Mouse (Mus musculus) bone marrow, adult 2 months (tissue): ENCODE data around the gene Helz. TPM values are rescaled to one million over a fixed set of nuclear protein-coding genes. Genes with fewer than 3 reads are reported as not detected.
A peak's percentile ranks its signal among the peaks of the same experiment; 100 is the strongest.
"Not testable (repeated sequence)": the region's sequence is repeated elsewhere in the genome, so short reads cannot be mapped to it uniquely, and the experiment has no call there.

ENCODE experiments used
- H3K27ac ChIP-seq: fragments of 200-500 bp; 2 replicates; pipeline ENCODE4 v1.5.1; 2012; ENCODE audit warnings: low read depth, mild to moderate bottlenecking, control low read depth, inconsistent platforms, low read length; ENCODE audit not compliant: control insufficient read depth, poor library complexity, insufficient read depth
- H3K4me1 ChIP-seq: fragments of 200-500 bp; 2 replicates; pipeline ENCODE4 v1.6.1; 2011; ENCODE audit warnings: low read length; ENCODE audit not compliant: control insufficient read depth, insufficient read depth
- H3K4me3 ChIP-seq: fragments of 200-500 bp; replicated peaks from 2 replicates; pipeline ENCODE3; 2011; ENCODE audit warnings: mild to moderate bottlenecking, low read depth, low read length, control low read depth; ENCODE audit not compliant: control insufficient read depth
- CTCF ChIP-seq: fragments of 200-500 bp; IDR thresholded peaks from 2 replicates; pipeline ENCODE4 v1.5.1; 2011; ENCODE audit warnings: low read length, control low read depth; ENCODE audit not compliant: control insufficient read depth, insufficient read depth
- POLR2A ChIP-seq: fragments of 200-500 bp; IDR thresholded peaks from 2 replicates; pipeline ENCODE4 v1.6.1; 2011; ENCODE audit warnings: low read depth, mild to moderate bottlenecking, control low read depth, low read length, borderline replicate concordance; ENCODE audit not compliant: control insufficient read depth
- WGBS: fragments of 180-500 bp; shearing (Covaris S2); methylation state at CpG from one replicate; pipeline ENCODE4 v1.1.7; 2018; 5-methylcytosine and 5-hydroxymethylcytosine counted together
- polyA plus RNA-seq: library from polyadenylated mRNA; stranded (reverse); fragments of >200 nt; gene quantifications from 2 replicates; pipeline ENCODE4 v1.2.4, GENCODE M21; 2011; ENCODE audit warnings: low replicate concordance; ENCODE audit not compliant: missing spikeins, insufficient read depth, insufficient read length

The Helz gene
- polyA plus RNA-seq, 1 experiment: 25.7 TPM

GRCm38 (mm10) chr11:107538994-107539393 lies 8.7 kb upstream of the Helz start:
- Histone ChIP-seq H3K4me1 (no peaks in the 10 kb centered on the region), H3K4me3 (no peak overlapping the region), H3K27ac (no peak overlapping the region)
- TF ChIP-seq POLR2A (no peak), CTCF (no peak)
- 73% methylated on average over 4 of the region's 4 CpGs for WGBS

- no peak overlapping the region for H3K4me3 ChIP-seq
- 28% methylated on average over 1 of the region's 1 CpGs for WGBS
- H3K4me1 ChIP-seq: no peaks in the 10 kb centered on the region
- H3K27ac ChIP-seq: no peak overlapping the region
- TF ChIP-seq POLR2A (no peak), CTCF (no peak)
These were observed 7.4 kb upstream of the Helz start for GRCm38 (mm10) chr11:107540339-107540738.

DNA sequence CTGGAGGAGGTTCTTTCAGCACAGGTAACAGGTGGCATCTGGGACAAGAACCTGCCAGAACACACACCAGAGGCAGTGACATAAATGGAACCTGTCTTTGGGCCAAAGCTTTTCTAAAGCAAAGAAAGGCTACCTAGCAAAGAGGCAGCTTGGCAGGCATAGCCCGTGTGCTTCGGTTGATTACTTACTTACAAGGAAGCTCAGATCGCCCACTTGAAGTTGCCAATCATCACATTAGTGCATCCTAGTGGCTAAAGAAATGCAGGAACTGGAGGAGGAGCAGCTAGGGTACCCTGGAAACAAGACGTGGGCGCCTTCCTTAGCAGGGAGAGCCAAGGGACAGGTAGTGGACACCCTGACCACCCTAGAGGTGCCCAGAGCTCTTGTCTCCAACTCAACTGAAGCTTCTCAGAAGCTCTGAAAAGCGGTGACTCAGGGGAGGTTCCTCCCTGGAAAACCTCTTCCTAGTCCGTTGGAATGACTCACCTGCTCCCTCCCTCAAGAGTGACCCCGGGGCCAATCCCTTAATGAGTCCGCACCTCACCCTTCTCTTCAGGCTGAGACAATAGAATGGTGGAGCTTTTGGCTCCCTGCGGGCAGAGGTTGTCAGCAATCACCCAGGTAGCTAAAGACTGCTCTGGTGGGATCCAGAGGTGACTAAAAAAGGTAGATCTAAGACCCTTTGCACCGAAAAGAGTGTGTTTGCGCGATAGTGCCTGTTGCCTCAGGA lies 1.8 kb upstream of the Helz start:
- TF ChIP-seq POLR2A: no peak
- TF ChIP-seq CTCF: no peak
- H3K4me3 ChIP-seq: no peak overlapping the region
- WGBS: 72% methylated on average over 13 of the region's 13 CpGs
- no peaks in the 10 kb centered on the region for H3K4me1 ChIP-seq
- H3K27ac ChIP-seq: no peak overlapping the region

DNA sequence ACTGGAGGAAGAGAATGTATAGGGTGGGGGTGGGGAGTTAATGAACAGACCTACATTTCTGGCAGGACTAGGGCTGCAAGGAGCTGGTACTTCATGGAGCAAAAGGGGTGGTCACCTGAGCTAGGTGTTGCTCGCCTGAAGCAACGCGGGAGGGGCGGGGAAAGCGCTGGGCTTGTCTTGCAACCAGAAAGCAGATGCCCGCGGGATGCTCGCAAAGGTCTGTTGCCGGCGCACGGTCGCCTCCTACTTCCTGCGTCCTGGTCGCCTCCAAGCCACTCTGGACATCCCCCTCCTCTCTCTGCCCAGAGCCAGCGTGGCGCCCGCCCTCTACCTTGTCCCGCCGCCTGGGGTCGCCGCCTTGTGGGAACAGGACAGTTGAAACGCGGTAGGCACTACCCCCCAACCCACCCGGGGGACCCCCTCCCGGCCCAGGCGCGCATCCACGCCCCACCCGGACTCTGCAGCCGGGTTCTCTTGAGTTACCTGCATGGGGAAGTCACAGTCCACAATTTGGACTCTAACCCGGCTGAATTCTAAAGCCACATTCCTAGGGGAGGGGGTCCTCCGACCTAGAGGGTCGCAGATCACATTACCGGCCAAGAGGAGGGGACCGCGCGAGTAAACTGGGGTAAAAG lies 946 bp upstream of the Helz start:
- H3K27ac ChIP-seq: no peak overlapping the region
- WGBS: under 1% methylated on average over 37 of the region's 37 CpGs

GRCm38 (mm10) chr11:107548204-107548975 lies 660 bp downstream of the Helz start:
- WGBS: 5% methylated on average over 39 of the region's 39 CpGs
- TF ChIP-seq CTCF: no peak
- TF ChIP-seq POLR2A: no peak
- peak overlapping the region; percentile 75 for H3K4me3 ChIP-seq
- H3K27ac ChIP-seq: peak overlapping the region; percentile 59
- H3K4me1 ChIP-seq: no peaks in the 10 kb centered on the region

More for the DNA sequence above, 946 bp upstream of the Helz start:
- Histone ChIP-seq H3K4me1 (no peaks in the 10 kb centered on the region), H3K4me3 (peak overlapping the region; percentile 66)
- no peak for TF ChIP-seq POLR2A

DNA sequence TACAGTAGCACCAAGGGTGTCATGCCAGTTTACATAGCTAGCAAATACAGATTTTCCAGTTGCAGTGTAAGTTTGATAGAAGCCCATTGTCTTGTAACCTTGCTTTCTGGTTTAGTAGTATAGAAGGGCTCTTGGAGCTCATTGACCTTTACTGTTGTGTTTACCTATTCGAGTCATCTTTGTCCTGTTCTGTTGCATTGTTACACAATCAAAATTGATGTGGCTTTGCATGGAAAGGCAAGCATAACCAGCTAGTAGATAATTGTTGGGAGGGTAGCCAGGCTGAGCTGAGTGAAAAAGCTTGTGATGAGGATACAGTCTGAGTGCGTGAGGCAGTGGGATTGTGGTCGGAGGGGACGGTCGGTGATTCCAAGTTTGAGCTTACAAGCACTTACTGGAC lies 12.1 kb downstream of the Helz start:
- WGBS: 83% methylated on average over 5 of the region's 5 CpGs
- H3K4me1 ChIP-seq: no peaks in the 10 kb centered on the region
- TF ChIP-seq POLR2A: no peak
- TF ChIP-seq CTCF: no peak
- no peak overlapping the region for H3K27ac ChIP-seq
- no peak overlapping the region for H3K4me3 ChIP-seq

- Histone ChIP-seq H3K27ac (no peak overlapping the region), H3K4me1 (no peaks in the 10 kb centered on the region), H3K4me3 (no peak overlapping the region)
- WGBS: 85% methylated on average over 3 of the region's 3 CpGs
- no peak for TF ChIP-seq POLR2A
- TF ChIP-seq CTCF: no peak
These were observed 19.7 kb downstream of the Helz start for GRCm38 (mm10) chr11:107567431-107567830.

- TF ChIP-seq CTCF (no peak), POLR2A (no peak)
- 87% methylated on average over 6 of the region's 6 CpGs for WGBS
- Histone ChIP-seq H3K4me3 (no peak overlapping the region), H3K4me1 (no peaks in the 10 kb centered on the region), H3K27ac (no peak overlapping the region)
These were observed 20.8 kb downstream of the Helz start for GRCm38 (mm10) chr11:107568466-107568995.

DNA sequence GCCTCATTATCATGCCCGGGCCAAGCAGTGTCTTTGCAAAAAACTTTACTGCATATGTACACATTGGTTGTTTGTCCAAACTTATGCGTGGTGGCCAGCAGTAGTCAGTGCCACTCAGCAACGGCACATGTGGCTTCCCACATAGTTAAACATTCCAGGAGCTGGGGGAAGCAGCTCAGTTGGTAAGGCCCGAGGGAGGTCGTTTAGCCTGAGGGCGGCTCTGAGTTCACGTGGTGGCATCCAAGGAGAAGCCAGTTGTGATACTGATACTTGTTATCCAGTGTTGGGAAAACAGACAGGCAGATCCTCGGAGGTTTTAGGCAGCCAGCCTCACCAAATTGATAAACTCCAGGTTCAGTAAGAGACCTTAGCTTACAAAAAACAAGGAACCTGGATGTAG lies 23.2 kb downstream of the Helz start:
- not testable (repeated sequence) for H3K4me3 ChIP-seq, H3K27ac ChIP-seq, H3K4me1 ChIP-seq
- WGBS: 90% methylated on average over 8 of the region's 8 CpGs
